Mouse (Mus musculus) limb, embryonic 15.5 days (tissue): ENCODE measurements around the gene Rab4a. TPM values are rescaled to one million over a fixed set of nuclear protein-coding genes. Genes with fewer than 3 reads are reported as not detected.

ENCODE experiments used
- ATAC-seq: fragments of 200-750 bp; cut with Nextera tagmentation; 2 replicates; pipeline ENCODE4 v1.8.0; 2017; ENCODE audit warnings: low read depth, moderate TSS enrichment; ENCODE audit not compliant: insufficient number of reproducible peaks, low FRiP score, low TSS enrichment
- H3K27ac ChIP-seq: fragments of 300-500 bp; sonication (generic); 2 replicates; pipeline ENCODE4 v1.5.1; 2015; ENCODE audit warnings: moderate library complexity, mild to moderate bottlenecking, inconsistent platforms
- H3K27me3 ChIP-seq: fragments of 300-500 bp; sonication (generic); 2 replicates; pipeline ENCODE4 v1.6.1; 2015; ENCODE audit warnings: inconsistent platforms
- H3K36me3 ChIP-seq: fragments of 300-500 bp; sonication (generic); 2 replicates; pipeline ENCODE4 v1.6.1; 2015; ENCODE audit warnings: inconsistent platforms
- H3K4me1 ChIP-seq: fragments of 300-500 bp; sonication (generic); 2 replicates; pipeline ENCODE4 v1.6.1; 2015; ENCODE audit warnings: inconsistent platforms
- H3K4me2 ChIP-seq: fragments of 300-500 bp; sonication (generic); 2 replicates; pipeline ENCODE4 v1.6.1; 2015; ENCODE audit warnings: mild to moderate bottlenecking, inconsistent platforms
- H3K4me3 ChIP-seq: fragments of 300-500 bp; sonication (generic); 2 replicates; pipeline ENCODE4 v1.5.1; 2015; ENCODE audit warnings: mild to moderate bottlenecking, inconsistent platforms
- H3K9ac ChIP-seq: fragments of 300-500 bp; sonication (generic); 2 replicates; pipeline ENCODE4 v1.6.1; 2015; ENCODE audit warnings: inconsistent platforms
- H3K9me3 ChIP-seq: fragments of 300-500 bp; sonication (generic); 2 replicates; pipeline ENCODE4 v1.6.1; 2016; ENCODE audit warnings: inconsistent platforms
- WGBS: fragments of 180-500 bp; shearing (Covaris S2); methylation state at CpG from one replicate; pipeline ENCODE4 v1.1.7; 2015; 5-methylcytosine and 5-hydroxymethylcytosine counted together
- polyA plus RNA-seq: library from polyadenylated mRNA; unstranded; fragments of >200 nt; fragmentation: Nextera tagmentation; extraction: Ambion mirVana; gene quantifications from 2 replicates; pipeline ENCODE4 v1.2.1, GENCODE M21; 2015

Rab4a gene
- polyA plus RNA-seq, 1 experiment from 2014 or later, result 40.6 TPM

DNA sequence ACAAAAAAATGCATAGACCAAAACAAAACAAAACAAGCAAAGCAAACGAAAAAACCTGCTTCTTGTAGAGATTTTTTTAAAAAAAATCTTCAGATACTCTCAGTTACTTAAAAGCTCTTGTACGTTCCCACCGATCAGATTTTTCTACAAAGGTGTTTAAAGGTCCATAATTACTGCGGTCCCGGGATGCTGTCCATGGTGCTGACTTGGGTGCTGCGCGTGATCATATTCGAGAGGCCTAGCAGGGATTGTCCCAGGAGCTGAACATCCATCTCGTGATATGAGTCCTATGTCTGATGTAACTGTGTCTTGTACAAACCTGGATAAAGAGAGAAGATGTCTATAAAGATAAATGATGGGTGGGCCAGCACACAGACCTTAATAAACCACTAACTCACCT is 32.7 kb downstream of the Rab4a start:
- H3K27ac ChIP-seq, result no peak overlapping the region
- H3K4me2 ChIP-seq, result no peak overlapping the region
- no peaks in the 10 kb centered on the region for H3K9me3 ChIP-seq
- no peak for ATAC-seq
- WGBS, result 60% methylated on average over 9 of the region's 9 CpGs
- H3K36me3 ChIP-seq, result peaks cover 47% of the 10 kb centered on the region
- no peak overlapping the region for H3K4me3 ChIP-seq
- H3K9ac ChIP-seq, result no peak overlapping the region
- H3K4me1 ChIP-seq, result no peaks in the 10 kb centered on the region
- H3K27me3 ChIP-seq, result no peaks in the 10 kb centered on the region

DNA sequence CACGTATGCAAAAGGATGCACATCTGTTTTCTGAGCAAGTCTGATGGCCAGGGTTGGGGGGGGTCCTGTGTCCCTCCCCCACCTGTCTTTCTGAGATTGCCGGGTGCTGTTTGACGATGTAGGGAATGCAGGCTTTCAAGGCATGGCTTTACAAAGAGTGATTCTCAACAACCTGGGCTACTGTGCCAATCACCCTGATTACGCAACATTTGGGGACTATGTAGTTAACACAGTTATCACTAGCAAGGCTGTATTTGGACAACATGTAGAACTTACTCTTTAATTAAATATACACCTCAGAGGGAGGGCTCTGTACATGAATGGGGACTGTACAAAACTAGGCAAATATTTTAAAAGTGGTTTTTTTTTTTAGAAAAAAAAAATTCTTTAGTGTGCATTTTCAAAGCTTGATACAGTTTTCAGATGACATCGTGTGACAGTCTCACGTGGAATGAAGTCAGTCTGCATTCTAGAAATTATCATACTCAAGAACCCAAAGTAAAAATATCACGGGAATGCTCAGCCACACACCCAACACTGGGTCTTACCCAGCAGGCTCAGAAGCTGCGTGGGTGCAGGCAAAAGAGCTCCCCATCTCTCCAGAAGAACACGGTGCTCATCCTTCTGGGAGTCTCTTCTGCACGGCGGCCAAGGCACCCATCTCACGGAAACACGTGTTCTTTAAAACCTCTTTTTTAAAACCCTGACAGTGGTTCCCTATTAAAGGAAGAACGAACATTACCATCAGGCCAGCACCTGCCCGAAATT is 35.0 kb downstream of the Rab4a start:
- H3K4me1 ChIP-seq, result no peaks in the 10 kb centered on the region

DNA sequence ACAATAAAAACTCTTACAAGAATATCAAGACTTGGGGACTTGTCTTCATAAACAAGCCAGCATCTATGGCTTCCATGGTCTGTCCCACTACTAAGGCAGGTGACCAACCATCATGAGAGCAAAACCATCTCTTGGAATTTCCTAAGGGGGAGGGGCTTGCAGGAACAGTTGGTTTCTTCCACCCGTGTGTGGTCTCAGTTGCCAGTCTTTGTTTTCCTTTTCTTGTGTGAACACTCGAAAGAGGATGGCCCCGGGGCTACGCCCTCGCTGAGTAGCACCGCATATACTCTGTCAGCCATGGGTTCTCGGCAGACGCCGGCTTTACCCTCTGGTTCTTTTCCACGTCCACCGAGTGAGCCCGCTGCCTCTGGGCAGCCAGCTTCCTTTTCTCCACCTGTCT is 36.3 kb downstream of the Rab4a start:
- Histone ChIP-seq H3K27ac (no peak overlapping the region), H3K9ac (no peak overlapping the region), H3K36me3 (peaks cover 18% of the 10 kb centered on the region), H3K9me3 (no peaks in the 10 kb centered on the region), H3K4me3 (no peak overlapping the region), H3K27me3 (no peaks in the 10 kb centered on the region), H3K4me1 (no peaks in the 10 kb centered on the region), H3K4me2 (no peak overlapping the region)
- 93% methylated on average over 12 of the region's 12 CpGs for WGBS
- ATAC-seq, result no peak

More for the DNA sequence above, 35.0 kb downstream of the Rab4a start:
- no peak overlapping the region for H3K4me2 ChIP-seq
- no peak for ATAC-seq
- no peak overlapping the region for H3K4me3 ChIP-seq
- no peaks in the 10 kb centered on the region for H3K9me3 ChIP-seq
- WGBS, result 86% methylated on average over 15 of the region's 15 CpGs
- no peak overlapping the region for H3K9ac ChIP-seq
- H3K36me3 ChIP-seq, result peaks cover 24% of the 10 kb centered on the region
- H3K27me3 ChIP-seq, result no peaks in the 10 kb centered on the region
- H3K27ac ChIP-seq, result no peak overlapping the region

DNA sequence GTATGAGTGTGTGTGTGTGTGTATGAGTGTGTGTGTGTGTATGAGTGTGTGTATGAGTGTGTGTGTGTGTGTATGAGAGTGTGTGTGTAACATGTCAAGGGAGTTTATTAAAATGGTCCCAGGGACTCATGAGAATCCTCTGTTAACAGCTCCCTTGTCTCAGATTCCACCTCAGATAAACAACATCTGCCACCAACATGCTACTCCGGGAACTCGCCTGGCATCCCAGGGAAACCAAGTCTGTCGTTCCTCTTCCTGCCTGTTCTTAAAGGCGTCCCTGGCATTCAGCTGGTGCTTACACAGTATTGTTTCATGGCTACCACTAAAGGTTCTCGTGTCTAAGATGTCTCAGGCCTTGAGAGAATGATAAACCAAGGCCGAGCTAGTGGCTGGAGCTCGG is 38.6 kb downstream of the Rab4a start:
- Histone ChIP-seq H3K9ac (no peak overlapping the region), H3K36me3 (peaks cover 11% of the 10 kb centered on the region), H3K9me3 (no peaks in the 10 kb centered on the region), H3K4me2 (no peak overlapping the region), H3K27me3 (no peaks in the 10 kb centered on the region), H3K4me3 (no peak overlapping the region), H3K4me1 (no peaks in the 10 kb centered on the region), H3K27ac (no peak overlapping the region)
- no peak for ATAC-seq
- WGBS, result 71% methylated on average over 7 of the region's 7 CpGs

DNA sequence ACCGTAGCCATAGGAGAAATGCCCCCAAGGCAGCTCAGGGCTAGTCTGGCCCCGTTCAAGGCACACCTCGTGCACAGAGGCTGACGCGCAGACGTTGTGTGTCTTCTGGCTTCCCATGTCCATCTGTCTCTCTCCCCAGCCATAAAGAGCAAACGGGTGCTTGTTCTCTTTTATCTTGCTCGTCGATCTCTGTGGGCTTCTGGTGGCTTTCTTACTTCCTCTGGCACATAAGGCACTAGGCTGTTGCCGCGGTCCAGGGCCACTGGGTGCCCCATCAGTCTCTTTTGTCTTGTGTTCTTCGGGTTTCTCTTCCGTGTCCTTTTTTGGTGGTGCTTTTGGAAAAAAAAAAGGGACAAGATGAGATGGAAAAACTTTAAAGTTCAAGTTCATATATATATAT is 39.3 kb downstream of the Rab4a start:
- WGBS, result 80% methylated on average over 13 of the region's 13 CpGs
- no peak for ATAC-seq
- no peaks in the 10 kb centered on the region for H3K27me3 ChIP-seq

DNA sequence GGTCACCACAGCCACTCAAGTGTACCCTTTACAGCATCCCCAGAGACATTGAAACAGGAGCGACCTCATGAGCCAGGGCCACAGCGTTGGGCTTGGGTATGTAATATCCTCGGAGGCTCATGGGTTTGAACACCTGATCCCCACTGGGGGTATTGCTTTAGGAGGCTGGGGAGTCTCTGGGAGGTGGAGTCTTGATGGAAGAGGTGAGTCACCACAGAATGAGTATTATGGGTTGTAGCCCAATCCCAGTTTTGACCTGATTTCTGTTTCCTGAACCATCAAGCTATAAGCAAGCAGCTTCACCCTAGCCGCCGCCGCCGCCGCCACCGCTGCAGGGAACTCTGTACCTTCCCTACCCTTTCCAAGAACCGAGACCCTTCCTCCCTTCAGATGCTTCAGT is 40.2 kb downstream of the Rab4a start:
- 94% methylated on average over 10 of the region's 10 CpGs for WGBS

More for the DNA sequence above, 39.3 kb downstream of the Rab4a start:
- Histone ChIP-seq H3K9ac (no peak overlapping the region), H3K4me1 (no peaks in the 10 kb centered on the region), H3K4me2 (no peak overlapping the region), H3K36me3 (peaks cover 8% of the 10 kb centered on the region; the same call in 1 of the 2 replicates), H3K27ac (no peak overlapping the region), H3K4me3 (no peak overlapping the region), H3K9me3 (no peaks in the 10 kb centered on the region)

DNA sequence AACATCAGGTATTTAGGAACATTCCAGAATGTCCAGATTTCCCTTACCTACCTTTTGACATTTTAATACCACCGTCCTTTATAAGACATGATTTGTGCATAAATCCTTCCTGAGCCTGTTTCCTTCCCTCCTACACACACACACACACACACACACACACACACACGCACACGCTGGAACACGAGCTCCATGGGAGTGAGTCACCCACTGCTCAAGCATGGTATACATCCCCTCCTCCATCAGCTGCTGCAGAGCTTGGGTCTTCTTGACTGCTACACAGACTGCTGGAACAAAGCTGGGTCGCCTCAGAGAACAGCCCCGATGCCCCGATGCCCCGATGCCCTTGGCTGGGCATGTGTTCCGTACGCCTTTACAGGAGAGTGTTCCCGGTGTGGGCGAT is 40.7 kb downstream of the Rab4a start:
- no peak overlapping the region for H3K9ac ChIP-seq
- 85% methylated on average over 12 of the region's 12 CpGs for WGBS
- ATAC-seq, result no peak

More for the DNA sequence above, 40.2 kb downstream of the Rab4a start:
- no peak overlapping the region for H3K4me3 ChIP-seq
- H3K4me1 ChIP-seq, result no peaks in the 10 kb centered on the region
- no peak for ATAC-seq
- no peaks in the 10 kb centered on the region for H3K9me3 ChIP-seq
- H3K27me3 ChIP-seq, result no peaks in the 10 kb centered on the region
- peaks cover 8% of the 10 kb centered on the region; the same call in 1 of the 2 replicates for H3K36me3 ChIP-seq
- no peak overlapping the region for H3K27ac ChIP-seq
- H3K9ac ChIP-seq, result no peak overlapping the region
- H3K4me2 ChIP-seq, result no peak overlapping the region

DNA sequence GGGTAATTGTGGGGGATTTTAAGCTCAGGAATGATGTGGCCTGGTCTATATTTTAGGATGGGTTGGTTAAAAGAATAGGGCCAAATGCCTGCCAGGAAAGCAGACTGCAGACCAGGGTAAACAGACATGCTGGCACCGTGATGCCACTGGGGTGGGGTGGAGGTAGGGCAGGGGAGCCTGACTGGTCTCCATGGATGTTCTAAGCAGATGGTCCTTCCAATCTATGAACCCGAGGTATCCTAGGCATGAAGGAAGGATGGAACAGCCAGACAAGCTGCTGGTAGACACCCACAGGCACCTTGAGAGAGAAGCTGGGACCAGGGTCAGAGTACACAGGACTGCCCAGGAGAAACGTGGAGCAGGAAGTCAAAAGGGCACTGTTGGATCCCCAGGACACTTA is 41.8 kb downstream of the Rab4a start:
- Histone ChIP-seq H3K36me3 (no peaks in the 10 kb centered on the region), H3K9ac (no peak overlapping the region), H3K27ac (no peak overlapping the region), H3K4me3 (no peak overlapping the region), H3K4me1 (no peaks in the 10 kb centered on the region), H3K4me2 (no peak overlapping the region), H3K9me3 (no peaks in the 10 kb centered on the region), H3K27me3 (no peaks in the 10 kb centered on the region)
- WGBS, result 58% methylated on average over 3 of the region's 3 CpGs
- ATAC-seq, result no peak

More for the DNA sequence above, 40.7 kb downstream of the Rab4a start:
- Histone ChIP-seq H3K4me1 (no peaks in the 10 kb centered on the region), H3K27ac (no peak overlapping the region), H3K27me3 (no peaks in the 10 kb centered on the region), H3K4me2 (no peak overlapping the region), H3K9me3 (no peaks in the 10 kb centered on the region), H3K36me3 (peaks cover 8% of the 10 kb centered on the region; the same call in 1 of the 2 replicates), H3K4me3 (no peak overlapping the region)

DNA sequence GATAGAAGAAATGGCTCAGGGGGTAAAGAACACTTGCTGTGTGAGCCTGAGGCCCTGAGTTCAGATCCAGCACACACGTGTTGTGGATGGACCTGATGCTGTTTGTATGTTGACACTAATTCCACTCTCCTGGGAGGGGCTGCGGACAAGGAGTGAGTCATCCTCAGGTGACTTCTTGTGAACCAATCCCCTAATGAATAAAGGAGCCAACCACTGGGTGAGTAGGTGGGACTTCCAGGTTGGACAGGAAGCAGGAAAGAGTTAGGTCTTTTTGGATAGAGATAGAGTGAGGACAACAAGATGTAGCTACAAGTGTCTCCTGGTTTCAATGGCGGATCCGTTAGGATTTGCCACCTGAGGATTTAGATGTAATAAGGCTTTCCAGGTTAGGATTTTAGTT is 43.6 kb downstream of the Rab4a start:
- Histone ChIP-seq H3K4me1 (no peaks in the 10 kb centered on the region), H3K36me3 (no peaks in the 10 kb centered on the region), H3K4me2 (no peak overlapping the region), H3K9me3 (no peaks in the 10 kb centered on the region), H3K4me3 (no peak overlapping the region), H3K27ac (no peak overlapping the region), H3K9ac (no peak overlapping the region), H3K27me3 (no peaks in the 10 kb centered on the region)
- WGBS, result 81% methylated on average over 4 of the region's 4 CpGs
- ATAC-seq, result no peak

DNA sequence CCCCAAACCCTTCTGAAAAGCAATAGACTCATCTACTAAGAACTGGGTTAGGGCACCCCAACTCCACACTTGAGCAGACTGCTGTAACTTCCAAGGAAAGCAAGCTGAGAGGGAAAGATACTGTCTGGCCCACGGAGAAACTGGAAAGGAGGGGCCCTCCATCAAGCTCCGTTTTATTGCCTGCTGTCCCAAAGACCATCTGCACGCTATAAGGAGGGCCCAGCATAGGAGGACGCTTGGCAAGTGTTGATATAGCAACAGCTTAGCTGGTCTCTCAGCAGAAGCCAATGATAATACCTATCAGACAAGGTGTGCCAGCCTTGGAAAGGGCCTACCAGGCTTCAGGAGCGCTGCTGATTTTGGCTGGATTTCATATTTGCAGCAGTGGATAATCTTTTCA is 45.8 kb downstream of the Rab4a start:
- no peaks in the 10 kb centered on the region for H3K9me3 ChIP-seq
- H3K36me3 ChIP-seq, result no peaks in the 10 kb centered on the region
- H3K4me2 ChIP-seq, result no peak overlapping the region
- H3K4me3 ChIP-seq, result no peak overlapping the region
- no peak overlapping the region for H3K27ac ChIP-seq
- H3K9ac ChIP-seq, result no peak overlapping the region
- no peaks in the 10 kb centered on the region for H3K4me1 ChIP-seq
- no peaks in the 10 kb centered on the region for H3K27me3 ChIP-seq
- no peak for ATAC-seq
- 31% methylated on average over 5 of the region's 5 CpGs for WGBS

DNA sequence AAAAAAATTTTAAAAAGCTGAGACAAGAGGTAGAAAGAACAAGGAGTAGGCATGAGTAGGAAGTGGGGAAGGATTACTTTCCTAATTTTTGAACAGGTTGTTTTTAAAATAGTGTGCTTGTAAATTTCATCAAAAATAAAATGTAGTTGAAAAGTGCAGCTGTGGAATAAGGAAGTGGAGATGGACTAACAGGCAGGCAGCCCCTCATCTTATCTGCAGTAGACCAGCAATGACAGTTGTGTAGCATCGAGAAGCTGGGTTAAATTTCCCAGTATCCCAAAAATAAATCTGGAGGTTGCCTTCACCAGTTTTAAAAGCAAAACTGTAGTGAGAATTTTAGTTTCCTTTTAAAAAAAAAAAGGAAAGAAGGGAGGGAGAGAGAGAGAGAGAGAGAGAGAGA is 48.5 kb downstream of the Rab4a start:
- no peak for ATAC-seq
- no peak overlapping the region for H3K4me3 ChIP-seq
- H3K27me3 ChIP-seq, result no peaks in the 10 kb centered on the region
- H3K27ac ChIP-seq, result no peak overlapping the region
- H3K4me2 ChIP-seq, result no peak overlapping the region
- peaks cover 9% of the 10 kb centered on the region for H3K4me1 ChIP-seq
- WGBS, result 81% methylated on average over 1 of the region's 1 CpGs
- H3K36me3 ChIP-seq, result no peaks in the 10 kb centered on the region
- H3K9ac ChIP-seq, result no peak overlapping the region
- no peaks in the 10 kb centered on the region for H3K9me3 ChIP-seq

DNA sequence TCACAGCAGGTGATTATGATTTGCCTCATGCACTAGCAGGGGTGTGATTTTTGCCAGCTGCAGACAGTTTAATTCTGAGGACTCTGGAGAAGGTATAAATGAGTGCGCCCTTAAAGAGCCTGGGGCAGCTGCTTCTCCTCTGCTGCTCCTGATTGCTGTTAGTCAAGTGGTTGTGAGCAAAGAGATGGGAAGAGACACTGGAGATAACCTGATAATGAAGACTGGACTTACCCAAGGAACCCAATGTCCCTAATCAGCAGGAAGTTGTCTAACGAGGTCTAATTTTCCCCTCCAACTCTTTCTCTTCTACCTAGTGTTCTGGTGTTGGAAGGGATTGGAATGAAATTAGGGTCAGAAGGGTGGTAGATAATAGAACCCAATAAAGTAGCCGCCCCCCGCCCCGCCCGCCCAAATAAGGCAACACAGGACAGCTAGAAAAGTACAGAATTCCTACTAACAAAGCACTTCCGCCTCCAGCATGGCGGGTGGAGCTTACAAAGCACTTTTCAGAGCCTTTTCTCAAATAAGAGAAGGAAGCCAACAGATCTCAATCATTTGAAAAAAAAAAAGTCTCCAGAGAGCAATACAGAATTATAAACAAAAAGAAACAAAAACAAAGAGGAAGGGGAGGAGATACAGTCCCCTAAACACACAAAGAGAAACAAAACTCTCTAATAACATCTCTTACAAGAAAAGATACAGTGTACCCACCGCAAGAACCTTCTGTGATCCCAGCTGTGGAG is 49.1 kb downstream of the Rab4a start:
- H3K27me3 ChIP-seq, result no peaks in the 10 kb centered on the region
- H3K9ac ChIP-seq, result no peak overlapping the region
- no peaks in the 10 kb centered on the region for H3K36me3 ChIP-seq
- no peak overlapping the region for H3K4me2 ChIP-seq
- H3K9me3 ChIP-seq, result no peaks in the 10 kb centered on the region
- H3K4me1 ChIP-seq, result peaks cover 11% of the 10 kb centered on the region
- H3K4me3 ChIP-seq, result no peak overlapping the region
- H3K27ac ChIP-seq, result no peak overlapping the region
- WGBS, result 89% methylated on average over 9 of the region's 9 CpGs
- no peak for ATAC-seq
